ENCODE assay signal across 20 mouse cellular contexts in genomic region chr6:128850671-128851070, GRCm38 (mm10). TPM values are rescaled to one million over a fixed set of nuclear protein-coding genes. Genes with fewer than 3 reads are reported as not detected.
DNase-seq lines count a peak whose midpoint lies in the region; ATAC-seq and TF ChIP-seq lines count a peak whose summit lies in the region.
"Had no signal": no experiment of that assay in that cellular context is flagged by ENCODE, and none has a peak within 500 bp of the region (broad histone marks: within the 10 kb centered on the region; RNA-seq: fewer than 3 reads in every experiment).

No protein-coding gene starts in this region.

- H3K9me3 ChIP-seq in kidney, embryonic 14.5 days (ENCODE audit: control insufficient read depth, low read length) = no peaks in the 10 kb centered on the region
- H3K9me3 ChIP-seq: embryonic facial prominence, embryonic 10.5 days; hindbrain, embryonic 12.5 days; limb, embryonic 15.5 days had no signal

- 0 out of 2 replicates have a peak, but pooled peaks cover 2% of the 10 kb centered on the region for H3K4me1 ChIP-seq in kidney, embryonic 14.5 days (ENCODE audit: control insufficient read depth, insufficient read depth, low read length)
- H3K4me1 ChIP-seq in spleen, adult 2 months (ENCODE audit: control insufficient read depth, insufficient read depth, insufficient read length) = peaks cover 24% of the 10 kb centered on the region; the same call in 1 of the 2 replicates
- H3K4me1 ChIP-seq in small intestine, adult 2 months (ENCODE audit: control insufficient read depth, insufficient read depth, insufficient read length, low read length) = peaks cover 9% of the 10 kb centered on the region; the same call in 1 of the 2 replicates
- H3K4me1 ChIP-seq: hindbrain, embryonic 12.5 days; limb, embryonic 15.5 days had no signal

- no peak overlapping the region for H3K9ac ChIP-seq in kidney, embryonic 14.5 days (ENCODE audit: low read depth, low read length)
- H3K9ac ChIP-seq: hindbrain, embryonic 12.5 days; limb, embryonic 15.5 days had no signal

- H3K4me2 ChIP-seq in kidney, embryonic 14.5 days (replicated peaks; ENCODE audit: low read depth, low read length) = no peak overlapping the region
- H3K4me2 ChIP-seq: hindbrain, embryonic 12.5 days; limb, embryonic 15.5 days had no signal

- no peaks in the 10 kb centered on the region for H3K27me3 ChIP-seq in kidney, embryonic 14.5 days (ENCODE audit: control insufficient read depth, insufficient read depth, low read length)
- H3K27me3 ChIP-seq in spleen, adult 2 months (ENCODE audit: control insufficient read depth, insufficient read depth, low read length) = no peaks in the 10 kb centered on the region
- H3K27me3 ChIP-seq in small intestine, adult 2 months (ENCODE audit: control insufficient read depth, insufficient read depth, low read length) = no peaks in the 10 kb centered on the region
- H3K27me3 ChIP-seq: hindbrain, embryonic 12.5 days; limb, embryonic 15.5 days had no signal

- no peak overlapping the region for H3K4me3 ChIP-seq in kidney, embryonic 14.5 days (ENCODE audit: low read length)
- H3K4me3 ChIP-seq in spleen, adult 2 months (ENCODE audit: extremely low read depth, insufficient read depth, insufficient read length) = no peak overlapping the region
- H3K4me3 ChIP-seq in small intestine, adult 2 months (ENCODE audit: low read depth, low read length) = no peak overlapping the region
- H3K4me3 ChIP-seq: embryonic facial prominence, embryonic 10.5 days; erythroblast, embryonic 14.5 days; hindbrain, embryonic 12.5 days; limb, embryonic 15.5 days had no signal

- no peak for TF ChIP-seq POLR2A in spleen, adult 2 months (IDR thresholded peaks at IDR 0.05; ENCODE audit: low read depth, low read length)
- no peak for TF ChIP-seq POLR2A in small intestine, adult 2 months (IDR thresholded peaks at IDR 0.05; ENCODE audit: low read depth, low read length)

- 58% methylated on average over 2 of the region's 2 CpGs for WGBS in kidney, embryonic 14.5 days
- 63% methylated on average over 2 of the region's 2 CpGs for WGBS in spleen, adult 2 months
- 12% methylated on average over 2 of the region's 2 CpGs for WGBS in small intestine, adult 2 months

- H3K36me3 ChIP-seq in kidney, embryonic 14.5 days (ENCODE audit: control insufficient read depth, insufficient read depth, low read length) = no peaks in the 10 kb centered on the region
- H3K36me3 ChIP-seq in spleen, adult 2 months (ENCODE audit: control insufficient read depth, insufficient read depth, low read length) = peaks cover 3% of the 10 kb centered on the region; the same call in 1 of the 2 replicates
- no peaks in the 10 kb centered on the region for H3K36me3 ChIP-seq in small intestine, adult 2 months (ENCODE audit: control insufficient read depth, insufficient read depth, low read length)
- H3K36me3 ChIP-seq: embryonic facial prominence, embryonic 10.5 days; hindbrain, embryonic 12.5 days; limb, embryonic 15.5 days had no signal

- TF ChIP-seq CTCF in spleen, adult 2 months (IDR thresholded peaks at IDR 0.05; ENCODE audit: extremely low read depth, insufficient read depth, insufficient read length, insufficient replicate concordance) = no peak
- TF ChIP-seq CTCF in small intestine, adult 2 months (IDR thresholded peaks at IDR 0.05; ENCODE audit: extremely low read depth, insufficient read length, insufficient replicate concordance, low read depth, low read length) = no peak

- ATAC-seq in kidney, embryonic 14.5 days (ENCODE audit: low FRiP score, low TSS enrichment) = no peak
- ATAC-seq: forebrain, embryonic 14.5 days had no signal

- DNase-seq in heart, adult 18-20 months = peak; percentile 39 to 53
- DNase-seq in heart, postnatal 4 days = no peak
- DNase-seq in kidney, adult 9 months = peak; percentile 79
- no peak for DNase-seq in spleen, adult 2 months (ENCODE audit: low read depth in 1 of 2, low spot score in 2 of 2)
- no peak for DNase-seq in spleen, postnatal 4 days (ENCODE audit: low spot score in 2 of 2)
- DNase-seq in urinary bladder, postnatal 36 days (ENCODE audit: low spot score in 2 of 2) = no peak
- DNase-seq: layer of hippocampus, postnatal 36 days; spleen, adult 18-20 months had no signal

- no peak overlapping the region for H3K27ac ChIP-seq in kidney, embryonic 14.5 days (ENCODE audit: low read depth, low read length)
- H3K27ac ChIP-seq in spleen, adult 2 months (ENCODE audit: insufficient read depth, low read length) = peak overlapping the region; percentile 20; the same call in 1 of the 2 replicates
- peak overlapping the region; percentile 51 for H3K27ac ChIP-seq in small intestine, adult 2 months (ENCODE audit: insufficient read depth, low read depth, low read length)
- H3K27ac ChIP-seq: embryonic facial prominence, embryonic 10.5 days; hindbrain, embryonic 12.5 days; limb, embryonic 15.5 days had no signal

RNA-seq across cellular contexts. Expression of gene Klrb1b, which starts 24.5 kb away (rescaled TPM):
- under 1 TPM; 0.21 to 0.45 TPM for total RNA-seq in heart, adult 18-20 months (2021)
- not detected for total RNA-seq in heart, postnatal 4 days (2021)
- polyA plus RNA-seq in kidney, embryonic 14.5 days (2014; fragmentation: Nextera tagmentation; extraction: Ambion mirVana) = not detected in 2 replicates
- polyA plus RNA-seq in spleen, adult 2 months (2012; rRNA removed) = 0.62 and 1.7 TPM in 2 replicates
- polyA plus RNA-seq in small intestine, adult 2 months (2012; rRNA removed) = 0.25 TPM in 1 of 2 replicates, not detected in the other
- total RNA-seq: granulocyte monocyte progenitor cell, adult 5-6 weeks; layer of hippocampus, postnatal 36 days; left cerebral cortex, postnatal 25 days; midbrain, postnatal 0 days had no signal
- polyA plus RNA-seq: adrenal gland, adult 2 months; embryonic facial prominence, embryonic 10.5 days; forebrain, embryonic 14.5 days; hindbrain, embryonic 12.5 days; midbrain, postnatal 0 days had no signal

RNA-seq across cellular contexts. Expression of gene Gm44511, which starts 24.6 kb away (rescaled TPM):
- not detected for total RNA-seq in heart, adult 18-20 months (2021)
- not detected for total RNA-seq in heart, postnatal 4 days (2021)
- polyA plus RNA-seq in kidney, embryonic 14.5 days (2014; fragmentation: Nextera tagmentation; extraction: Ambion mirVana) = not detected in 2 replicates
- 0.23 and 0.53 TPM in 2 replicates for polyA plus RNA-seq in spleen, adult 2 months (2012; rRNA removed)
- polyA plus RNA-seq in small intestine, adult 2 months (2012; rRNA removed) = 0.46 TPM in 1 of 2 replicates, not detected in the other
- total RNA-seq: adrenal gland, adult 2 months; granulocyte monocyte progenitor cell, adult 5-6 weeks; layer of hippocampus, postnatal 36 days; left cerebral cortex, postnatal 25 days; midbrain, postnatal 0 days had no signal
- polyA plus RNA-seq: adrenal gland, adult 2 months; embryonic facial prominence, embryonic 10.5 days; erythroblast, embryonic 14.5 days; forebrain, embryonic 14.5 days; hindbrain, embryonic 12.5 days; inflammation-experienced regulatory T-cells, adult 6 months; limb, embryonic 15.5 days; midbrain, postnatal 0 days had no signal

RNA-seq across cellular contexts. Expression of gene Clec2i, which starts 36.7 kb away (rescaled TPM):
- under 1 TPM in 1 of 2 experiments, not detected in 1; 0.62 TPM for total RNA-seq in heart, adult 18-20 months (2021)
- total RNA-seq in heart, postnatal 4 days (2021) = not detected
- polyA plus RNA-seq in kidney, embryonic 14.5 days (2014; fragmentation: Nextera tagmentation; extraction: Ambion mirVana) = 0.23 TPM in 1 of 2 replicates, not detected in the other
- 5.0 and 9.6 TPM in 2 replicates for polyA plus RNA-seq in spleen, adult 2 months (2012; rRNA removed)
- 0.03 TPM in 1 of 2 replicates, not detected in the other for polyA plus RNA-seq in small intestine, adult 2 months (2012; rRNA removed)
- total RNA-seq: layer of hippocampus, postnatal 36 days; left cerebral cortex, postnatal 25 days; midbrain, postnatal 0 days had no signal
- polyA plus RNA-seq: adrenal gland, adult 2 months; embryonic facial prominence, embryonic 10.5 days; erythroblast, embryonic 14.5 days; forebrain, embryonic 14.5 days; hindbrain, embryonic 12.5 days; limb, embryonic 15.5 days; midbrain, postnatal 0 days had no signal

RNA-seq across cellular contexts. Expression of gene BC035044, which starts 40.3 kb away (rescaled TPM):
- total RNA-seq in heart, adult 18-20 months (2021) = 1 to 10 TPM in 1 of 2 experiments, under 1 TPM in 1; 0.45 to 1.4 TPM
- under 1 TPM in 1 of 2 experiments, not detected in 1; 0.21 TPM for total RNA-seq in heart, postnatal 4 days (2021)
- 0.64 and 0.76 TPM in 2 replicates for polyA plus RNA-seq in kidney, embryonic 14.5 days (2014; fragmentation: Nextera tagmentation; extraction: Ambion mirVana)
- 16.3 and 22.9 TPM in 2 replicates for polyA plus RNA-seq in spleen, adult 2 months (2012; rRNA removed)
- 0.52 and 0.74 TPM in 2 replicates for polyA plus RNA-seq in small intestine, adult 2 months (2012; rRNA removed)
- polyA plus RNA-seq: erythroblast, embryonic 14.5 days had no signal

Comparison
In these comparisons a context has a peak if more than half of its experiments do, and no peak if none do; other contexts are left out.
1. DNase-seq: peak in heart, adult 18-20 months (2 of 2) and kidney, adult 9 months (single experiment); none in heart, postnatal 4 days (single experiment), spleen, adult 2 months (0 of 2), spleen, postnatal 4 days (0 of 2) and urinary bladder, postnatal 36 days (0 of 2).